Mouse (Mus musculus) common myeloid progenitor, adult 5-6 weeks (primary cell): Measurements from ENCODE around the gene Ctf1. TPM values are rescaled to one million over a fixed set of nuclear protein-coding genes. Genes with fewer than 3 reads are reported as not detected.

Experiments used
- ATAC-seq: replicated peaks from 2 replicates; pipeline ENCODE4 v1.8.0; 2016; ENCODE audit warnings: low read depth, mild to moderate bottlenecking, moderate TSS enrichment, inconsistent platforms; ENCODE audit not compliant: poor library complexity, severe bottlenecking
- total RNA-seq: library from RNA; stranded (forward); fragments of 200-1000, 187-1606 nt; gene quantifications from 2 replicates; pipeline ENCODE4 v1.2.3, GENCODE M21; 2017

Ctf1 gene
- 0.14 TPM in 1 of 2 replicates, not detected in the other for total RNA-seq

DNA sequence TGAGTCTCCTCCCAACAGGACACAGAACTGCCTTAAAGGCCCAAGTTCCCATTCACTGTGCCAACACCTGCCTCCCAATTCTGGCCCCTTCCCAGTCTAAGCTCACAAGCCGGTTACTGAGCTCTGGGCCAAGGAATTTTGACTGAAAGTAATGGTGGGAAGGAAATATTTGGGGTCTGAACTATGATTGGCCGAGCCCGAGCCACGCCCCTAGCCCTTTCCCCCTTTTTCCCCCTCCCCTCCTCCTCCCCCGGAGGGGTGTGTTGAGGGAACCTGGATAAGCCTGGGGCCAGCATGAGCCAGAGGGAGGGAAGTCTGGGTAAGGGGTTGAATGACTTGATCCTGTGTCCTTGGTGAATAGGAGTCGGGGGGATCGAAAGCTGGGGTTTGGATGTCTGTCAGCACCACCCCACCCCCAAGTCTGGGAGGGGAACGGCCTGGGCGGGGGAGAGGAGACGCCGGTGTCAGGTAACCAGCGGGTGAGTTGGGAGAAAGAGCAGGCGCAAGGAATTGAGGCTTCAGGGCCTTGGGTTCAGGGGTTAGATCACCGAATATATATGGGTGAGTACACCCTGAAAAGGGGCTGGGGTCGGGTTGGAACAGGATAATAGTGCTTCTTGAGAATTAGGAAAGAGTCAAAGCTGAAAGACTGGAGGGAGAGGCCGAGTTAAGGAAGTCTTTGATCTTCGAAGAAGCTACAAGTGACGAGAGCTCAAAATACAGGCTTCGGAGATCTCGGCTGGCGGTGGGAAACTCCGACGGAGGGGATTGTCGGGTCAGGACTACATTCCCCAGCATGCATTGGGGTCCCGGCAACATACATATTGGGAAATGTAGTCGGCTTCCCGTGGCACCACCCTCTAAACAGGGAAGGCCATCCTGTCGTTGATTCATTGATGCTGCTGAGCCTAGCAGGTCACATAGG, at the start of gene Ctf1:
Gene Ctf1 (plus strand): TSS at position 276 of the 925 bp plus-strand sequence.
- ATAC-seq, result peak; percentile 56

DNA sequence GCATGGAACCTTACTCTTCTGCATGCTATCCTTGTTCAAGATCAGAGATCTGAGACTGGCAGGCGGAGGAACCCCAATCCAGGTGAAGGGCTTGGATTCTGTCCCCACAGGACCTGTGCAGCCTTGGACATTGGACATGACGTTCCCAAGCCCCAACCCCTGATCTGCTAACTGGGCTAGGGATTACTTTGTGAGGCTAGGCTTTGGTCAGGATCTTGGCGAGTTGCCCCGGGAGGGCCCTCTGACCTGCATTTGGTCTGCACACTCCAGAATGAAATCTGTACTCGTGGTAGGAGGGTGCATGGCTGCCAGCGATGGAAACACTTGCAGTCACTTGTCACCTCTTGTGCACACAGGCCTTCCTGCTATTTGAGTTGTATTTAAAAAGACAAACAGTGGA, 49.6 kb upstream of the Ctf1 start:
- no peak for ATAC-seq

DNA sequence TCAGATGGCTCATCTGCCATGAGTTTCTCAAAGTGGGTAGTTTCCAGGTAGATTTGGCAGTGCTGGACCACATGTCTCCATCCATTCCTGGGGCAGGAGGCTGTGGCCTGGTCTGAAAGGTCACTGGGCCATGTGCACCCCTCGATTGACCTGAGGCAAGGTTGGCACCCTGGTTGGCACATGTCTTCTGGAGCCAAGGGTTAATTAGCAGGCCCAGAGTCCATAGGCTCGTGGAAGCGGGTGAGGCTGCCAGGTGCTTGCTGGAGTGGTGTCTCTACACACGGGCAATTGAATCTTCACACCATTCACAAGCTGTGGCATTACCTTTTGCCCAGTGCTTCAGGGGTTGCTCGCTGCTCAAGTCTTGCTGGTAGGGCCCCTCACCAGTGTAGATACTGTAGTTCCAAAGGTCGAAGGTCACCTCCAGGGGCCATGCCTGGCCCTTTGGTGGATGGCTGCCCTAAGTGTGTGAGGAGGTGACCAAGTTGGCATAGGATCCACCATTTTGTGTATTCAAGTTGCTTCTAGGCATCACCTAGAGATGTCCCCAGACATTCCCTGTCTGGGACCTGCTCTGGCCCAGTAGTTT, 46.4 kb upstream of the Ctf1 start:
- ATAC-seq, result no peak

DNA sequence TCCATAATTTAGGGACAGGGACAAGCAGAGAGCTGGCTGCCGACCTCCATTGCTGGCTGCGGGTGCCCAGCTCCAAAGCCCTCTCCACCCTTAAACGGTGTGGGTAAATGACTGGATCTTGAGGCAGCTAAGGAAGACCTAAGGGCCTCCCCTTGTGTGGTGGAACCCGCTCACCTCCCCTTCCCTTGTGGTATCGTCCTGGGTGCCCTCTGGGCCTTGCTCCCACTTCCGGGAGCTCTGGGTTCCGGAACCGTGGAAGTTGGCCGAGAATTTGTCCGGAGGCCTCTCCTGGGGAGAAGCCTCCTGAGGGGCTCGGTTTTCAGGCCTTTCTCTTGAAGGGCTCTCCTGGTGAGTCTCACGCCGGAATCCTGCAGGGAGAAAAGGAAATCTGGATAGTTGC, 45.9 kb upstream of the Ctf1 start:
- ATAC-seq, result no peak

DNA sequence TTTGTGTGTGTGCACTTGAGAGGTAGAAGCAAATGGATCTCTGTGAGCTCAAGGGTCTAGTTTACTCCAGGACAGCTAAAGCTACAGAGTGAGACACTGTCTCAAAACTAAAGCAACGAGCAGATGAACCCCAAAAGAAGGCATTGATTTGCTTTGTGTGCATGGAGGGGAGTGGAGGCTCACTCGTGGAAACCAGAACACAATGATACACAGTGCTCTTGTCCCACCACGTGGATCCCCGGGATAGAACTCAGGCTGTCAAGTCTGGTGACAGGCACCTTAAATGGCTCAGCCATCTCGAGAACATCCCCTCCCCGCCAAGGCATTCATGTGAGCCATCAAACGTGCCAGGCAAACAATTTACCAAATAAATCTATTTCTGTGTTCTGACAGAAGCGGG, 45.4 kb upstream of the Ctf1 start:
- no peak for ATAC-seq

DNA sequence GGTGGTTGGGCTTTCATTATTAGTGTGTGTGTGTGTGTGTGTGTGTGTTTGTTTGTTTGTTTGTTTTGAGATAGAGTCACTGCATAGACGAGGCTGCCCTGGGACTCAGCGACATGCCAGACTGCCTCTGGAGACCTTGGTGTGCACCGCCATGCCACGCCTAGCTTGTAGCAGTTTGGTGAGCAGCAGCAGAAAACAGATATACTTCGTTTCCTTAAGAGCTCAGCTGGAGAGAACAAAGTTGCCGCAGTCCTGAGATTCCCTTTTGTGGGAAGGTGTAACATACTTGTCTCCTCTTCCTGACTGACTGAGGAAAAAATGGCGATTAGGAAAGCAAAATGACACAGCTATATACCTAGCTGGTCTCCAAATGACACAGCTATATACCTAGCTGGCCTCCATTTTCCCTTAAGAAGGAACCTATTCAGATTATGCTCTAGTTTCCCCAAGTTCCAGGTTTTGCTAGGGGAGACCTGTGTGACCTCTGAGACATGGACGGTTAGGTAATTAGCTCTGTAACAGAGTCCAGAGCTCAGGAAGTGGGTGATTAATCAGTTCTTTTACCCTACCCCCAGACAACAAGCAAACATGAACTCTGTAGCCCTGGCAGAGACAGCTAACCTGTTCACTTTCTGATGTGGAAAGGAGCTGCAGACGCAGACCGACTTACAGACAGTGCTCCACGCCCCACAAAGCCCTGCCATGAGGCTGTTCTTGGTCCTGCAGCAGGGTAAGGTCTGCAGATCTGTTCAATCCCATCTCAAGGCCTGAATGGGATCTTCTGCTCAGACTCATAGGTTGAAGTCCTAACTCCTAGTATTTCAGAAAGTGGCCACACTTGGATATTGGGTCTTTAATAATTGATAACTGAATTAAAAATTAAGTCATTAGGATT, 40.4 kb upstream of the Ctf1 start:
- no peak for ATAC-seq

DNA sequence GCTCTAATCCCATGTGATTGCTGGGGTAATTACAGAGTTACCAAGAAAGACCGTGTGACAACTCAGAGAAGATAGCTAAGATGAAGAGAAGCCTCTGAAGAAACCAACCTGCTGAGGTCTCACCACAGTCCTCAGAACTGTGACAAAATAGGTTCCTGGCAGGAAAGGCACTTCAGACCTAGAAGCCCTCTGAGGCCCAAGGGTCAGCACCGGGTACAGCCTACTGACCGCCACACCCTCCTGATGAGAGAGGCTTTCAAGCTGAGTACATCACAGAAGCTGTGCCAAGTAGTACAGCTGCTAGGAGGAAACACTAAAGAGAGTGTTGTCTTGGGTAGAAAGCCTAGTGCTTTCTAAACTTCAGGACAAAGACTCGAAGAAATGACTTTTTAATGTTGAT, 39.8 kb upstream of the Ctf1 start:
- no peak for ATAC-seq

DNA sequence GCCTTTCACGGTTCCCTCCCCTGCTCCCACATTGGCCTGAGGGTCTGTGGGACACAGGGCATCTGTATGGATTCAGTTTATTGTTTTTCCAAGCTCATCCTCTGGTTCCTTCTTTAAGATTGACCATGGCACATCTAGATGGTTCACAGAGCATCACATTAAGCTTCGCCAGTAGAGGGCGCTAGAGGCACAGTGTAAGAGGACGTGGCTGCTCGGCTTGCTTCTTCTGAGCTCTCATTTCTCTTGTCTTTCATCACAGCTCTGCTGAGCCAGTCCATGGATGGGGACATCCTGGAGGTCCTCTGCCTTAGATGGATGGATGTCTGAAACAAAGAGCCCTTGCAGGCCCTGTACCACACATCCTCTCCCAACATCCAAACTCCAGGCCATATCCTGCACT, 37.6 kb upstream of the Ctf1 start:
- peak; percentile 98 for ATAC-seq

DNA sequence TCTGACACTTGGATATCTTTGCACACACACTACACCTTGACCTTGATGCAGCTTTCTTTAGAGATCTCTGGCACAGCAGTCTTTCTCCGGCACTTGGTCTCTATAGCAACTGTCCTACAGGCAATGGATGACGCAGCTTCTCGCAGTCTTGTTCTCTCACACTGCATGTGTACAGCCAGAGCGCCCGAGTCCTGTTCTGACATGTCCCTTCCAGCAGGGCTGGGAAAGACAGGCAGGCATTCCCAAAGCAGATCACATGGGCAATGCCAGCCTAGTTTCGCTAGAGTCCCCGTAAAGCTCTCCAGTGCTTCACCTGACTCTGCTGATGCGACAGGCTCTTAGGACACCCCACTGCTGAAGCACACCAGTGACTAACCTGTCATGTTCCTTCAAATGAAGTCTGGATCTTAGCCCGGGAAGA, 37.1 kb upstream of the Ctf1 start:
- ATAC-seq, result no peak

DNA sequence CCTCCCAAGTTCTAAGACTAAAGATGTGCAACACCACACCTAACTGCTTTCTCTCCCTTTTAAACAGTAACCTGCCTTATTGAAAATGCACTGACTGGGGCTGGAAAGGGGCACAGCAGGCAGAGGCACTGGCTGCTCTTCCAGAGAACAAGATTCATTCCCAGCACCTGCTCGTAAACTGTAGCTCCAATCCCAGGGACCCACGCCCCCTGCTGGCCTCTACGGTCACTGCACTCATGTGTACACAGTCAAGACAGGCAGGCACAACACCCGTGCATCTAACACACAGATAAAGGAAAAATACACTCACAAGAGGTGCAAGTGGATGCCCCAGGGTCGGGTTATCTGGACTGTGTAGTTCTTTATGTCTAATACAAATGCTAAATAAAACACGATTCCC, 35.5 kb upstream of the Ctf1 start:
- peak; percentile 64; the same call in 1 of the 2 replicates for ATAC-seq

DNA sequence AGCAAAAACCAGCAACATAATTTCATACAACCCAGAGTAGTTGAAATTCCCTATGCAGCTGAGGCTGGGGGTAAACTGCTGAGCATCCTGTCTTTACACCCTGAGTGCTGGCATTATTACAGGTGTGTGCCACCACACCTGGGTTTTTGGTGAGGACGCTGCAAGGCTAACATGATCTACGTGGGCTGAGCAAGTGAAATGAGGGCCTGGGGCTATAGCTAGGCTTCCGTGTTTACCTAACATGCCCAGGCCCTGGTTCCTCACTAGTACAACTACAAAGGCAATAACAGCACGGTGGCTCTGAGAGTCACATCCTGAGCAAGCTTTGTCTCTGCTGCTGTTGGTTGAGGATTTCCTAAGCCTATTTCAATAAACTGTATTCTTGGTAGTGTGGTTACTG, 34.9 kb upstream of the Ctf1 start:
- ATAC-seq, result no peak

DNA sequence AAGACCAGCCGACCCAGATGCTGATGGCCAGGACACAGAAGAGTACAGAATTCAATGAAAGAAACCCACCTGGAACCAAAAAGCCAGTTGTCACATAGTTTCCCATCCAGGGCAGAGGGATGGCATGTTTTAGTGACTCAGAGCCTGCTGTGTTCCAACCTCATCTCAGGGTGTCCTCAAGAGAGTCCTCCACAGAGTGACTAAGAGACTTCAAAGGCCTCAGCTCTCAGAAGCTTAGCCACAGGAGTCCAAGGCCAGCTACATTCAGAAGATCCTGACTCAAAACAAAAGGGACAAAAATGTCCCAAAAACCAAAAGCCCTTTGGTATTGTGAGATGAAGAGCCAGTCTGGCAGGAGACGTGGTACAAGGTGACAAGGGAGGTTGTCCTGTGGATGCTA, 33.7 kb upstream of the Ctf1 start:
- no peak for ATAC-seq

DNA sequence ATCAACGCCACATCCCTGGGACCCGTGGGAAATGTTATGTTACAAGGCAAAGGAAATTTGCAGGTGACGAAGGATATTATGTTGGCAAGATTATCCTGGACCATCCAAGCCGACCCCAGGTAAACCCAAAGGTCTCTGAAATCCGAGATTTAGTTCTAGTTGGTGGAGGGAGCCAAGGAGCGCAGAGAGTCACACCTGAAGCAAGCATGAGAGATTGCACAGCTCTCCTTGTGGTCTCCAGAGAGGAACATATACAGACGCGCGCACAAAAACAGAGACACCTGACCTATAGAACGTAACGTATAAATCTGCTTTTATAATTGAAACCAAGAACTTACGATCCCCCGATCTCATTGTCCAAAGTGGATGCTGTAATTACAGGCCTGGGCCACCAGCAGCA, 32.0 kb upstream of the Ctf1 start:
- no peak for ATAC-seq

DNA sequence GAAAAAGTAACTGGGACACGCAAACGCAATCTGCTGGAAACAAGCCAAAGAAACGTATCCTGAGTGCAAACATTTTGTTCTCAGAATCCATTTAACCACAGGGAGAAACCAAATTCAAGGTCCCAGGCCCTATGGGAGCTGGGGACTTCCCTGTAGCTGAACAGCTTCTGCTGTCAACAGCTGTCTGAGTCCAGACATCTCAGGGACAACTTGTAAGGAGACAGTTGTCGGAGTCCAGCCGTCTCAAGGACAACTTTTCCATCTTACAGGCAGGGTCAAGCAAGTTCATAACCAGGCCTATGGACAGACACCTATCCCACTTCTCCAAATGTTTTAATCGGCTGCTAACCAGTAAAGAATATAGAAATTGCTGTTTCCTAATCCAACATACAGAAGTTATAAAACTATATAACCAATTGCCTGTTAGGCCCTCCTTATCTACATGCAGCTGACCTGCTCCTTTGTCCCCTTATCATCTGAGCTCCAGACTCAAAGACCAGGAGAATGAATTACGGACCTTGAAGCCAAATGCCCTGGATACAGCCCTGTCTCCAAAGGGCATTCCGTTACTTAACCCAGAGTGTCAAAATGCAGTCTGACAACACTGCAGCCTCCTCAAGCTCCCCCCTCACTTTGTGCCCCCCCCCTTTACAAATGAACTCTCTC, 30.5 kb upstream of the Ctf1 start:
- no peak; the same call in 1 of the 2 replicates for ATAC-seq

DNA sequence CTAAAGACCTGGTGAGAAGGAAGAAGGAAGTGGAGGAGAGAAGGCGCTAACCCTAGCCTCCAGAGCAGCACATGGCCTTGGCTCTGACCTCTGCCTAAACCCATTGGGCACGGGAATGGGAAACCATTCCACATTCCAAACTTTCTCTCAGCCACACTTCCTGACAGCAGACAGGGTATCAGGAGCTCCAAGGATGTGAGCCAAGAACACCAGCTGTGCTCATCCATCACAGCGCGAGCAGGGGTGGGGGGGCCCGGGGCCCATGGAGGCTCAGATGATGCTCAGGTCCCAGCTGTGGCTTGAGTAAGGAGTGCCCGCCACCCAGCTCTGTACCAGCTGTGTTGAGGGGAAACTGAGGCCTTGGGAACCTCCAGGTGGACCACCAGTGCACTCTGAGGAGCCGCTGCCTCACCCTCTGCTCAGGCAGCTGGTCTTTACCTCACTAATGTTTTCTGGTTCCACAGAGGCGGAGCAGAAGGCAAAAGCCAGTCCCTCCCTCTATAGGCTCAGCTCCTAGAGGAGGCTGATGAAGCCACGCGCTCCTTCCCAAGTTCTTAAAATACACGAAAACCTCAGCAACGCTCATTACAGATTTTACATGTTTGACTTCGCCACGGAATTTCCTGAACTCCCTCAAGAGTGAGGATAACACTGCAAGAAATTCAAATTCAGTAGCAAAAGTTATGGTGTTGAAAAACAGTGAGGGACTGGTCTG, 27.1 kb upstream of the Ctf1 start:
- no peak for ATAC-seq

DNA sequence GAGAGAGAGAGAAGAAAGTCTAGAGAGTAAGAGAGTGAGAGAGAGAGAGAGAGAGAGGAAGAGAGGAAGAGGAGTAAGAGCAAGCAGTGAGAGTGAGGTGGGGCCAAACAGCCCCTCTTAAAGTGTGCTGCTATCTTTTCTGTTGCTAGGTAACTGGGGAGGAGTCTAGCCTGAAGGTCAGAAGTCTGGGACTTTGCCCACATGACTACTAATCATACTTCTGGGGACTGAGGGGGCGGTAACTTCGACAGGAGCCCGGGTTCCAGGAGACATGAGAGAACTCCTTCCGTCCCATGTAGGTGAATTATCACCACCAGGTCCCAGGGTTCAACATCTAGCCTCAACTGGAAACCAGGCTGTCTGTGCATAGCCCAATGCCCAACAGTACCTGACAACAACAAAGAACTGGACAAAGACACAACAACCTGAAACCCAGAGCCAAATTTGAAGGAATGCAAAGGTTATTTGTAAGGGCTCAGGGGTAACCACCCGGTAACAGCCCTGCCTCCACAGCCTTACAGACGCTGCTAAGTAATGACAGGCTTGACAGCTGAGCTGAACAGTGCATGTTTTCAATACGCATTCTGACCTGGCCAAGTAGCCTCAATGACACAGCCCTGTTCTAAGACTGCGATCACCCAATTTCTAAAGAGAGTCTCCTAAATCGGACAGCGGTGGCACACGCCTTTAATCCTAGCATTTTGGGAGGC, 25.6 kb upstream of the Ctf1 start:
- ATAC-seq, result no peak

DNA sequence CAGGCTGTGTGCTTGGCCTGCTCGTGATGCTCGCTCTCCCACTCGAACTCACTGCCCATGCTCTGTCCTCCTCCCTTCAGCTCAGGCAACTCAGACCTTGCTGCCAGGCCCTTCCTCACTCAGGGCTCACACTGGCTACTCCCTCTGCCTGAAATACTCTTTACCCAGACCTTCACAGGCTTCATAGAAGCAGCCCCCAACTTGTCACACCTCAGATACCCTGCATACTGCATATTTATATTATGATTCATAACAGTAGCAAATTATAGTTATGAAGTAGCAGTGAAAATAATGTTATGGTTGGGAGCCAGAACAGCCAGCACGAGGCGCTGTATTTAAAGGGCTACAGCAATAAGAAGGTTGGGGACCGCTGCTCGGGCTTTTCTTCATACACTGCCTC, 23.6 kb upstream of the Ctf1 start:
- ATAC-seq, result no peak

DNA sequence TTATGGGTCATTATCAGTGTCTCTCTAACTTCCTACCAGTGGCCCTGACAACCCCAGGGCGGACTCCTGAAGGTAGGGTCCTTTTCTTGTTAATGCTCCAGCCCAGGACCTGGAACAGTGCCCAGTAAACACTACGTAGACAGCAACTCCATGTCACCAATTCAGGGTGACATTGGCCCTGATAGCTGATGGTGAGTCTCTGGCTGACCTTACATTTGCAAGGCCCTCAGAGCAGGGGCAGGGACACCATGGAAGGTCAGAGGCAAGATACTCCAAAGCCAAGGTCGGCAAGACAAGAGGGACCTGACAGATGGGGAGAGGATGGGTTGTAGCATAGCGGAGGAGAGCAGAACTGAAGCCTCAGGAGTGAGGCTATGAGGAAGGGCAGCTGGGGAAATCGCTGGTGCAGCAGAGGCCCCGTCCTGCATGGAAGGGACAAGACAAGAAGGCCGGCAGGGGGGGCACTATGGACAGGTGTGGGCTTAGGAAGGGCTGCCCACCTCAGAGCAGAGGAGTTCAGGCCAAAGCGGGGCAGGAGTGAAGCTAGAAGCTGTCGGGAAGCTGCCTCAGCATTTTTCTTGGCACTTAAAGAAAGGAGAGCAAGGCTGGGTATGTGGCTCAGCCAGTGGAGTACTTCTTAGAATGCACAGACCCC, 22.8 kb upstream of the Ctf1 start:
- ATAC-seq, result no peak
